Mouse (Mus musculus): ENCODE results near the gene Fn1.

- TF ChIP-seq CTCF (IDR thresholded peaks at IDR 0.05; ENCODE audit: low read depth, low read length) = no peak
- TF ChIP-seq POLR2A (IDR thresholded peaks at IDR 0.05; ENCODE audit: insufficient read depth, low read length) = no peak
Observed at GRCm38 (mm10) chr1:71632387-71632786, 20.6 kb downstream of the Fn1 start.
